Mouse (Mus musculus): ENCODE measurements around the gene Gm5741.

DNA sequence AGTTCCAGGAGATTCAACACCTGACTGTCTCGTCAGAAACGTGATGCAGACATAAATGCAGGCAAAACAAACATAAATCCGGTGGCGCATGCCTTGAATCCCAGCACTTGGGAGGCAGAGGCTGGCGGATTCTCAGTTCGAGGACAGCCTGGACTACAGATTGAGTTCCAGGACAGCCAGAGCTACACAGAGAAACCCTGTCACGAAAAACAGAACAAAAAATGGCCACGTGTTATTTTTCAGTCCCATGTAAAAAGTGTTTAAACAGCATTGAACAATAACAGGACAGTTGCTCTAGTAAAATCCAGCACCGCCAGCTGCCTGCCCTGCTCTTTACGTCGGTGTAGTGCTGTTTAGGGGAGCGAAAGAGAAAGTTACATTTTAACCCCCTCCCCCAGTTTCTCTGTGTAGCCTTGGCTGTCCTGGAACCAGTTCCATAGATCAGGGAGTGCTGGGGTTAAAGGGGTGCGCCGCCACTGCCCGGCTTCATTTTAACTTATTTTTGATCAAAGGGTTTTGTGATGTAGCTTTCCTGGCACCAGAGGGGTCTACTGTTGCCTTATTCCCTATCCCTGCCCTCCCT is 32.0 kb downstream of the Gm5741 start:
- TF ChIP-seq CTCF (conservative IDR thresholded peaks at IDR 0.05; ENCODE audit: low read length) (no peak), POU5F1 (IDR thresholded peaks at IDR 0.05; ENCODE audit: borderline replicate concordance, low read length) (no peak), NANOG (IDR thresholded peaks at IDR 0.05; ENCODE audit: borderline replicate concordance, low read length) (no peak)
